Mouse (Mus musculus): ENCODE data around the gene Gm28035. TPM values are rescaled to one million over a fixed set of nuclear protein-coding genes. Genes with fewer than 3 reads are reported as not detected.

The Gm28035 gene
- polyA plus RNA-seq, 1 experiment from 2014 or later = 0.25 TPM

DNA sequence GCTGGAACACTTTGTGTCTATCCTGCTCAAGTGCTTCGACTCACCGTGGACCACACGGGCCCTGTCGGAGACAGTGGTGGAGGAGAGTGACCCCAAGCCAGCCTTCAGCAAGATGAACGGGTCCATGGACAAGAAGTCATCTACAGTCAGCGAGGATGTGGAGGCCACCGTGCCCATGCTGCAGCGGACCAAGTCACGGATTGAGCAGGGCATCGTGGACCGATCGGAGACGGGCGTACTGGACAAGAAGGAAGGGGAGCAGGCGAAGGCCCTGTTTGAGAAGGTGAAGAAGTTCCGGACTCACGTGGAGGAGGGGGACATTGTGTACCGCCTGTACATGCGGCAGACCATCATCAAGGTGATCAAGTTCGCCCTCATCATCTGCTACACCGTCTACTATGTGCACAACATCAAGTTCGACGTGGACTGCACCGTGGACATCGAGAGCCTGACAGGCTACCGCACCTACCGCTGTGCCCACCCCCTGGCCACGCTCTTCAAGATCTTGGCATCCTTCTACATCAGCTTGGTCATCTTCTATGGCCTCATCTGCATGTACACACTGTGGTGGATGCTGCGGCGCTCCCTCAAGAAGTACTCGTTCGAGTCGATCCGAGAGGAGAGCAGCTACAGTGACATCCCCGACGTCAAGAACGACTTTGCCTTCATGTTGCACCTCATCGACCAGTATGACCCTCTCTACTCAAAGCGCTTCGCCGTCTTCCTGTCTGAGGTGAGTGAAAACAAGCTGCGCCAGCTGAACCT, 15.4 kb downstream of the Gm28035 start:
- no peak overlapping the region for H3K9ac ChIP-seq
- no peak overlapping the region for H3K4me2 ChIP-seq
- H3K4me3 ChIP-seq = no peak overlapping the region
- no peak overlapping the region for H3K27ac ChIP-seq
- no peaks in the 10 kb centered on the region for H3K9me3 ChIP-seq
- H3K4me1 ChIP-seq = no peaks in the 10 kb centered on the region
- ATAC-seq (ENCODE audit: borderline replicate concordance, extremely low read depth, low FRiP score, low TSS enrichment) = no peak
- H3K27me3 ChIP-seq = no peaks in the 10 kb centered on the region
- peaks cover 46% of the 10 kb centered on the region for H3K36me3 ChIP-seq
- WGBS = 94% methylated on average over 42 of the region's 42 CpGs

DNA sequence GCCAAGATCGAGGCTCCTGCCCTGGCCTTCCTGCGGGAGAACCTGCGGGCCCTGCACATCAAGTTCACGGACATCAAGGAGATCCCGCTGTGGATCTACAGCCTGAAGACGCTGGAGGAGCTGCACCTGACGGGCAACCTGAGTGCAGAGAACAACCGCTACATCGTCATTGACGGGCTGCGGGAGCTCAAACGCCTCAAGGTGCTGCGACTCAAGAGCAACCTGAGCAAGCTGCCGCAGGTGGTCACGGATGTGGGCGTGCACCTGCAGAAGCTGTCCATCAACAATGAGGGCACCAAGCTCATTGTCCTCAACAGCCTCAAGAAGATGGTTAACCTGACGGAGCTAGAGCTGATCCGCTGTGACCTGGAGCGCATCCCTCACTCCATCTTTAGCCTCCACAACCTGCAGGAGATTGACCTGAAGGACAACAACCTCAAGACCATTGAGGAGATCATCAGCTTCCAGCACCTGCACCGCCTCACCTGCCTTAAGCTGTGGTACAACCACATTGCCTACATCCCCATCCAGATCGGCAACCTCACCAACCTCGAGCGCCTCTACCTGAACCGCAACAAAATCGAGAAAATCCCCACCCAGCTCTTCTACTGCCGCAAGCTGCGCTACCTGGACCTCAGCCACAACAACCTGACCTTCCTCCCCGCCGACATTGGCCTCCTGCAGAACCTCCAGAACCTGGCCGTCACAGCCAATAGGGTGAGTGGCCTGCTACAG, 16.4 kb downstream of the Gm28035 start:
- H3K27ac ChIP-seq = no peak overlapping the region
- no peak overlapping the region for H3K9ac ChIP-seq
- WGBS = 94% methylated on average over 30 of the region's 30 CpGs
- H3K4me2 ChIP-seq = no peak overlapping the region
- H3K4me3 ChIP-seq = no peak overlapping the region
- peaks cover 51% of the 10 kb centered on the region for H3K36me3 ChIP-seq
- no peak for ATAC-seq (ENCODE audit: borderline replicate concordance, extremely low read depth, low FRiP score, low TSS enrichment)
- no peaks in the 10 kb centered on the region for H3K9me3 ChIP-seq
- no peaks in the 10 kb centered on the region for H3K27me3 ChIP-seq
- H3K4me1 ChIP-seq = no peaks in the 10 kb centered on the region

DNA sequence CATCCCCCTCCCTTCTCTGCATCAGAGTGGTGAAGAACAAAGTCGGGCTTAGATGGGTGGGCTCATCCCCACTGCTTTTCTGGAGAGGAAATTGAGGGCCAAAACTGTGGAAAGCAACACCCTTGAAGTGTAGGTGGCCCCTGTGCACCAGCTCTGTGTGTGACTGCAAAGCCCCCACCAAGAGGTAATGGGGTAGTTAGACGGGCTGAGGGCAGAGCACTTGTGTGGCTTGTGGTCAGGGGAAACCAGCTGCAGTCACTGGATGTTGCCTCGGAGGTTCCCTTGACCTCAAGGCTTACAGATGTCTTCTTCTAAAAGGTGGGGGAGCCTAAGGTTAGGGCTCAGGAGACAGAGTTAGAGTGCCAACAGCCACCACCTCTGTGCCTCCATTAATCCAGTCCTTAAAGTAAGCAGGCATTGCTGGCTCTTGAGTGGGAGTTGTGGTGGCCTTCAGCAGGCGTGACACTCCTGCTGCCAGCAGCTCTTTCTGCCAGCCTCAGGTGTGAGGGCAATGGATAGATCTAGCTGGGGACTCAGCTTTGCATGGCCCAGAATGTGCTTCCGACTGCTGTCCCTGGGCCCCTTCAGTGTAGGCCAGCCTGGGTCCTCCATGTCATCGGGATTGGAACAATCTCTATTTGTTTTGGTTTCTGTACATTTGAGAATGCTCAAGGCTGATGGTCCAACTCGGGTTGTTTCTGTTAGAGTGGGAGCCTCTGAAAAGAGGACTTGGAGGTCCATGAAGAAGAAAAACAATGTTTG, 17.5 kb downstream of the Gm28035 start:
- no peak for ATAC-seq (ENCODE audit: borderline replicate concordance, extremely low read depth, low FRiP score, low TSS enrichment)
- H3K27me3 ChIP-seq = no peaks in the 10 kb centered on the region
- no peak overlapping the region for H3K9ac ChIP-seq
- H3K4me2 ChIP-seq = no peak overlapping the region
- 0 out of 2 replicates have a peak overlapping the region, but pooled peaks have one; percentile 11 for H3K27ac ChIP-seq
- peaks cover 57% of the 10 kb centered on the region for H3K36me3 ChIP-seq
- 73% methylated on average over 7 of the region's 7 CpGs for WGBS
- H3K4me1 ChIP-seq = peaks cover 2% of the 10 kb centered on the region; the same call in 1 of the 2 replicates
- no peaks in the 10 kb centered on the region for H3K9me3 ChIP-seq
- no peak overlapping the region for H3K4me3 ChIP-seq

DNA sequence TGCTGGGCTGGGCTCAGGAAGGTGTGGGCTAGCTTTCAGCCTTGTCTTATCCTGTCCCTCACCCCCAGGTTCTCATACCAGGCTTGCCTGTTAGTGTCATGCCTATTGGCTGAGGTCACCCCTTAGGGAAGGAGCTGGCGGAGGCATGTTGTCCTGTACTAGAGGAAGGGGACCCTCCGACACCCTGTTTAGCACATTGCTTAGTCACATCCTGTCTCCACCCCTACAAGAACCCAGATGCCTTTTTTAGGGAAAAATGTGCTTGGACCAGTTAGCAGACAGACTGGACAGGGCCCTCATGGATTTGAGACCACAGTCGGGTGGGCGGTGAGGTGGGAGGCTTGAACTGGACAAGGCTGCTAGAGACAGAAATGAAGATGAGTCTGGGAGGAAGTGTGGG, 18.2 kb downstream of the Gm28035 start:
- Histone ChIP-seq H3K4me3 (no peak overlapping the region), H3K9ac (no peak overlapping the region), H3K4me2 (no peak overlapping the region), H3K4me1 (peaks cover 8% of the 10 kb centered on the region), H3K27me3 (no peaks in the 10 kb centered on the region), H3K9me3 (no peaks in the 10 kb centered on the region), H3K27ac (no peak overlapping the region), H3K36me3 (peaks cover 59% of the 10 kb centered on the region)
- 64% methylated on average over 4 of the region's 4 CpGs for WGBS
- peak; percentile 27; the same call in 1 of the 2 replicates for ATAC-seq (ENCODE audit: borderline replicate concordance, extremely low read depth, low FRiP score, low TSS enrichment)

DNA sequence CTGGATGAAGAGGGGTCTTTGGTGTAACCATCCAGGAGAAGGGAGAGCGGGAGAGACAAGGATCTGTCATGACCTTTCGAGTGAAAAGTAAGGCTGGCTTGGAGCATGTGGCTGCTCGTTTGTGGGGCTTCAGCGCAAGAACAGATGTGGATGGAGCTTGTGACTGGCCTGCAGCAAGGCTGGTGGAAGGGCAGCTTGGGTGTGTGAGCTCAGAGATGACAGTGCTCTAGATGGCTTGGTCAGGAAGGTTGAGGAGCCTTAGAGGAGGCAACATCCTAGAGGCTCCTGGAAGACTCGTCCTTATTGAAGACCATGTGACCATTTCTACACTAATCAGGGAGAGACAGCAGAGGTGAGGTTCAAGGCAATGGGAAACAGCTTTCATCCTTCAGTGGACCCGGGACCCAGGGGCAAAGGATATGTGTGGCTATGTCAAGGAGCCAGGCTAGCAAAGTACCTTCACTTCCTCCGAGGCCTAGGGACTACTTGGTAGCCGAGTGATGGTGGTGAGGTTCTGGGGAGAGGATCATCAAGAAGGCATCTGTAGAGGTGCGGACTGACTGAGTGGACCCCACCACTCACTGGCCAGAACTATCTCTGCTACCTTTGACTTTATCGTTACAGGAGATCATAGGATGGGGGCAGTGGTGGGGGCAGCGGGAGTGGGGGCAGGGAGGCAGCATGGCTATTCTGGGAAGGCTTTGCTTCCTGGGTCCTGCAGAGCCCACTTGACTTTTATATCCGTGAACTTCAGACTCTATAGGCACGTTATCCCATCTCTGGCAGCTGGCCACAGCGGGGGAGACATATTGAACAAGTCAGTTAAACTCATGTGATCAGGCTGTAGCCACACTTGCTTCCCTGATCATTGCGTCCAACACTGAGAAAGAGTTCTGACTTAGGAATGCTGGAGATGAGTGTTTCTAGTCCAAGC, 19.0 kb downstream of the Gm28035 start:
- WGBS = 83% methylated on average over 15 of the region's 15 CpGs
- no peak for ATAC-seq (ENCODE audit: borderline replicate concordance, extremely low read depth, low FRiP score, low TSS enrichment)
- H3K27me3 ChIP-seq = no peaks in the 10 kb centered on the region
- H3K36me3 ChIP-seq = peaks cover 65% of the 10 kb centered on the region
- no peak overlapping the region for H3K27ac ChIP-seq
- peaks cover 10% of the 10 kb centered on the region for H3K4me1 ChIP-seq
- no peak overlapping the region for H3K9ac ChIP-seq
- no peaks in the 10 kb centered on the region for H3K9me3 ChIP-seq
- no peak overlapping the region for H3K4me2 ChIP-seq
- H3K4me3 ChIP-seq = no peak overlapping the region

DNA sequence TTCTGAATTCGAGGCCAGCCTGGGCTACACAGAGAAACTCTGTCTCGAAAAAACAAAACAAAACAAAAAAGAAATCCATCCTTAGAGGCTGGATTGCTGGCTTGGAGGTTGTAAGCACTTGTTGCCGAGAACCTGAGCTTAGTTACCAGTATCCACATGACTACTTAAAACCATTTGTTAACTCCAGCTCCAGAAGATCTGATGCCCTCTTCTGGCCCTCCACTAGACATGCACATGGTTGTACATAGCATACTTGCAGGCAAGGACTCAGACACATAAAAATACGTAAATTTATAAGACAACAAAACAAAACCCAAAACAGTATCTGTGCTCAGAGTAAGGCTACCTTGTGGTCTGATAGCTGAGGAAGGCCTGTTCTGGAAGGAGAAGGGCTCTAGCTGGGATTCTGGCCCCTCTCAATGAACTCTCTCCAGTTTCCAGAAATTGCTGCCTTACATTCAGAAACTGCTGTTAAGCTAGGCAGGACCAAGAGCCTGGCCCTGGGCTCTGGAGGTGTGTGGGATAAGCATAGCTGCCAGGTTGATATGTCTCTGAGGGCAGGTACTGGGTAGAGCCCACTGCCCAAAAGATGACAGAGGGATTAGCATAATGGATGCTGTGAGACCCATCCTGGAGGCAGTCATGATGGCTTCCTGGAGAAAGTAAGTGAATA, 20.8 kb downstream of the Gm28035 start:
- 82% methylated on average over 4 of the region's 4 CpGs for WGBS

DNA sequence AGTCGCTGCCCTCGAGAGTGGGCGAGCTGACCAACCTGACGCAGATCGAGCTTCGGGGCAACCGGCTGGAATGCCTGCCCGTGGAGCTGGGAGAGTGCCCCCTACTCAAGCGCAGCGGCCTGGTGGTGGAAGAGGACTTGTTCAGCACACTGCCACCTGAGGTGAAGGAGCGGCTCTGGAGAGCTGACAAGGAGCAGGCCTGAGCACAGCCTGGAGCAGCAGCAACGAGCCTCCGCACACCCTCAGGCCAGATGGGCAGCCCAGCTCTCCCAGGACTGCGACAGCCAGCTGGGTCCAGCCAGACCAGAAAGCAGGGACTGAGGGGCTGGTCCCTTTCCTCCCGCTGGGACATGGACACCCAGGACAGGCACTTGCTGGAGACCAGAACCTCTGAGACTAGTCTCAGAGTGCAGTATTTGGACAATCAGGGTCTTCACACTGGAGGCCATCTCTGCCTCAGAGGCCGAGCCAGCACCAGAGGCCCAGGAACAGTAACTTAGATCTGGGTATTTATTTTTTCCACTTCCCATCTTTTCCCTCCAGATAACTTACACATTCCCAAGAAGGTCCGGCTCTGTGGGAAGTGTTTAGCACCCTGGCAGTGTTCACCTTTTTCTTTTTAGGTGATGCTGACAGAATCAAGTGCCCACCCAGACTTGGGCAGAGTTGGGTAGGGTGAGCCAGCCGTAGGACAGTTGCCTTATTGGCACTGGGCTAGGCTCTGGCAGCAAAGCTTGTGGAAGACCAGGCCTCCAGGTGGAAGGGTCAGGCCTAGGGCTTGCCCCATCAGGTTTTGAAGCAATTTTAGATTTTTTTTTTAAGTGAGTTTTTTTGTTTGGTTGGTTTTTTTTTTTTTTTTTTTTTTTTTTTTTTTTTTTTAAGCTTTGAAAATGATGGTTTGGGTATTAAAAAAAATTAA, 21.8 kb downstream of the Gm28035 start:
- Histone ChIP-seq H3K4me1 (peaks cover 37% of the 10 kb centered on the region), H3K9ac (no peak overlapping the region), H3K27ac (no peak overlapping the region), H3K4me3 (no peak overlapping the region), H3K4me2 (no peak overlapping the region), H3K27me3 (no peaks in the 10 kb centered on the region), H3K36me3 (peaks cover 44% of the 10 kb centered on the region), H3K9me3 (no peaks in the 10 kb centered on the region)
- ATAC-seq (ENCODE audit: borderline replicate concordance, extremely low read depth, low FRiP score, low TSS enrichment) = no peak
- 89% methylated on average over 18 of the region's 18 CpGs for WGBS

More for the DNA sequence above, 20.8 kb downstream of the Gm28035 start:
- Histone ChIP-seq H3K4me3 (no peak overlapping the region), H3K9ac (no peak overlapping the region), H3K27ac (no peak overlapping the region), H3K9me3 (no peaks in the 10 kb centered on the region), H3K4me2 (no peak overlapping the region), H3K36me3 (peaks cover 54% of the 10 kb centered on the region), H3K27me3 (no peaks in the 10 kb centered on the region), H3K4me1 (peaks cover 28% of the 10 kb centered on the region)
- no peak for ATAC-seq (ENCODE audit: borderline replicate concordance, extremely low read depth, low FRiP score, low TSS enrichment)

DNA sequence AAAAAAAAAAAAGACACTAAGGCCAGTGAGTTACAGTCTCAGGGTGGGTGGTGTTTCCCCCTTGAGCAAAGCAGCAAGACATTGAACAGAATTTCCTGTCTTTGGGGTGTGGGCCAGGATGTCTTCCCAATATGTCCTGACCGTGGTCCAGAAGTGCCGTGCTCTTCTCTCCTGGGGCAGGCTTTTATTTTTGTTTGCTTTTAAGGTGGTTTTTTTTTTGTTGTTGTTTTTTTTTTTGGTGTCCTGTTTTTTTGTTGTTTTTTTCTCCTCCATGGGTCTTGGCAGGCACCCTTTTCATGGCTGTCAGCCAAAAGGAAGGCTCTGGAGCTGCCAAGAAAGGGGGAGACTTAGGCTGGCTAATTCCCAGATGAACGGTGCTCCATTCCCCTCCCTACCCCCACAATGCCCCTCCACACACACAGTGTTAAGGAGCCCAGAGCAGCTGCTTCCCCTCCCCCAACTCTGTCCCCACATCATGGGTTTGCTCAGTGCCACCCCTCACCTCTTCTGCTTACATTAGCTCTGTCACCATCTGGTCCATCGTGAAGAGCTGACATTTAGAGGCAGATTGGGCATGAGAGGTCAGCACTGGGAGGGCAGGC, 22.6 kb downstream of the Gm28035 start:
- no peak overlapping the region for H3K4me2 ChIP-seq
- no peak overlapping the region for H3K9ac ChIP-seq
- no peak overlapping the region for H3K27ac ChIP-seq
- H3K4me1 ChIP-seq = peaks cover 37% of the 10 kb centered on the region
- no peak for ATAC-seq (ENCODE audit: borderline replicate concordance, extremely low read depth, low FRiP score, low TSS enrichment)
- no peak overlapping the region for H3K4me3 ChIP-seq
- no peaks in the 10 kb centered on the region for H3K9me3 ChIP-seq
- WGBS = 33% methylated on average over 4 of the region's 4 CpGs
- peaks cover 36% of the 10 kb centered on the region for H3K36me3 ChIP-seq
- no peaks in the 10 kb centered on the region for H3K27me3 ChIP-seq

DNA sequence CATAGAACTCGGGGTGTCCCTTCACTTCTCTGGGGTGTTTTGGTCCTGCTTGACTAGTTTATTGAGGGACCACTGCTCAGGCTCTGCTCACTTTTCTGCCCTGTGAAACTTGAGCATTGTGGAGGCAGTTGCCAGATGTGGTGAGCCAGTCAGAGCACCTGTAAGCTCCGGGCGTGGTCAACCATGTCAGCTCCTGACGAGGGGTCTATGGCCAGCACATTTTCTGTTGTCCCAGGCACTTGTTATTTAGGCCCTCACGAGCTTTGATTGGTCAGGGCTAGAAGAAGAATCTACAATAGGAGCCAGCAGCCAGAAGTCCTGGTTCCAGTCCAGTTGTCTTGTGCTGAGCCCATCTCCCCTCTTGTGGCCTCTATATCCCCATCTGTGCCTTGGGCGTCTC, 23.4 kb downstream of the Gm28035 start:
- 81% methylated on average over 6 of the region's 6 CpGs for WGBS

More for the DNA sequence above, 23.4 kb downstream of the Gm28035 start:
- Histone ChIP-seq H3K9ac (no peak overlapping the region), H3K27me3 (no peaks in the 10 kb centered on the region), H3K4me2 (no peak overlapping the region), H3K36me3 (peaks cover 33% of the 10 kb centered on the region), H3K4me1 (peaks cover 37% of the 10 kb centered on the region), H3K4me3 (no peak overlapping the region), H3K9me3 (no peaks in the 10 kb centered on the region), H3K27ac (no peak overlapping the region)
- no peak for ATAC-seq (ENCODE audit: borderline replicate concordance, extremely low read depth, low FRiP score, low TSS enrichment)
